Mouse (Mus musculus) left cerebral cortex, postnatal 36 days (tissue): Measurements from ENCODE around the gene Gm49318. TPM values are rescaled to one million over a fixed set of nuclear protein-coding genes. Genes with fewer than 3 reads are reported as not detected.

Experiments
- DNase-seq, 2 experiments: peaks; one replicate each; pipeline ENCODE4 v3.0.0; 2021 to 2022; ENCODE audit warnings: low spot score in 2 of 2, mixed read lengths in 1 of 2
- intact Hi-C: fragments of 180-260 bp; cut with DNase I; formaldehyde crosslinking; loops from one replicate; pipeline ENCODE4 v1.15.1; 2025
- total RNA-seq, 2 experiments: library from RNA; stranded (reverse); gene quantifications; 2 replicates each; pipeline ENCODE4 v1.2.3; 2021

The Gm49318 gene
- 1 to 10 TPM; 3.0 to 5.5 TPM for total RNA-seq

DNA sequence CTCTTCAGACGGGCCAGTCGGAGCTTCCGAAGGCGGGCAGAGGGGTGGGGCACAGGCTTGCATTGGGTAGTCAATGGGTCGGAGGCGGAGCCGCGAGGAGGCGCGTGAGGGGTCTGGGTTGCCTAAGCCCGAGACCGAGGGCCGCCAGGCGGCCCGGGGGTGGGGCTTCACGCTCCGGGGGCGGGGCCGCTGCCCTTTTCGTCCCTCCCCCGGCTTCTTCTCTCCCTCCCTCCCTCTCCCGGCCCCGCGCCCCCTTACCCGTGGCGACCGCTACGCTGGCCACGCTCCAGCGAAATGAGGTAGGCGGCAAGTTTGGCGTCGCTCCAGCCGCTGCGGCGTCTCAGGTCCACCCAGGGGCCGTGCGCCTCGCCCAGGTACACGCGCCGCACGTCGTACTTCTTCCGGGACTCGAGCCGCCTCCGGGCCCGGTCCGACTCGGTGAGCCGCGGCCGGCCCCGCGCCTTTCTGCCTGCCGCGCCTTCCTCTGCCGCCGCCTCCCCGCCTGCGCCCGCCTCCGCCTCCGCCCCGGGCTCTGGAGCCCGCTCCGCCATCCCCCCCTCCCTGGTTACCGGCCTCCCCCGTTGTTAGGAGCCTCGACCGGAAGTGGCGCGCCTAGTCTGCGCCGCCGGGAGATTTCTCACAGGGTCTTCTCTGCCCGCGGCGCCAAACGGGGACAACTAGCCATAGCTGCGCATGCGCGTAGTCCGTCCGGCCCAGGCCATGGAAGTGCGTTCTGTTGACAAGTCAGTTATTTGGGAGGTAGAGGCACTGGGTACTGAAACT lies at the start of gene Gm49318, which contains the start of gene Zfp653:
TSS of gene Gm49318 (minus strand) at position 469 of the 783 bp plus-strand sequence.
TSS of gene Zfp653 (minus strand) at position 586 of the 783 bp plus-strand sequence.
- intact Hi-C loops = loop anchor here (2.0 kb wide), 2 partner anchors 46 to 84 kb away; partner anchors contain the start of gene Elof1

DNA sequence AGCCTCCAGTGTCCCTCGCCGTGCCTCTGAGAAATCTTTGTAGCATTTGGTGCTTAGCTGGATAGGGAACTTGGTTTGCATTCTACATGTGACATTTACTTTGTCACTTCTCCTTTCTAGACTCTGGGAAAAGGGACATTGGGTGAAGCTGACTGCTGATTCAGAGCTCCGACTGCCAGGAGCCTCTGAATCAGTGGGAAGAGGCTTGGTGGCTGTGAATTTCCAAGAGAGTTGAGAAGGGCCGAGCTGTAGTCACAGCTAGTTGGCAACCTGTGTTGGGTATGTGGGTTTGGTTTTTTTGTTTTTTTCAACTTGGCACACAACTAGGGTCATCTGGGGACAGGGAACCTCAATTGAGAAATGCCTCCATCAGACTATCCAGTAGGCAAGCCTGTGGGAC lies 48.5 kb upstream of the Gm49318 start:
- intact Hi-C loops = no loop called here

More for the DNA sequence above, at the start of gene Gm49318, which contains the start of gene Zfp653:
- DNase-seq = peak; percentile 97 to 98

DNA sequence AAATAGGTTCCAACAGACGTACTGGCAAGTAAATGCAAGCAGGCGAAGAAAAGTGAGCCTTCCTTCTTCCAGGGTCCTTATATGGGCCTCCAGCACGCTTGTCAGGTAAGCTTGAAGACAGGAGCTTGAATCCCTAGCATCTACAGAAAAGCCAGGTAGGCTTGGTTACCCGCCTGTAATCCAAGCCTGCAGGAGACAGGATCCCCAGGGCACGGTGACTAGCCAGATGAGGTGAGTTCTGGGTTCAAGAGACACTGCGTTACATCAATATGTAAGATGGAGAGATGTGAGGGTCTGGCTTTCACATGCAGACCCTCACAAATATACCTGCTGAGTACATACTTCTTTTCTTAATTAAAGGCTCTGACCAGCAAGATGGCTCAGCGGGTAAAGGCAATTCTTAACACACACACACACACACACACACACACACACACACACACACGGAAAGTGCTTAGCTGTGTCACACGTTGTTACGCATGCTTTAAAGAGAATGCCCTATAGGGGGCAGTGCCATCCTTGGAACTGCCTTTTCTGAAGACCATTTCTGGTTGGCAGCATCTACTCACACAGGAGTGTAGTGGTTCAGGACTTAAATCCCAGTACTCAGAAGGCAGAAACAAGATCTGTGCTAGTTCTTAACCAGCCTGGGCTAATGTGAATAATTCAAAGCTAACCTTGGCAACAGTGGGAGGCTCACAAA lies 46.8 kb upstream of the Gm49318 start:
- intact Hi-C loops = loop anchor here (1.0 to 2.0 kb wide), 2 partner anchors 33 to 47 kb away; partner anchors contain the start of genes Ecsit, Gm49318 and Zfp653
- DNase-seq = peak; percentile 20 to 34

More for the DNA sequence above, 48.5 kb upstream of the Gm49318 start:
- peak; percentile 42 to 54 for DNase-seq

DNA sequence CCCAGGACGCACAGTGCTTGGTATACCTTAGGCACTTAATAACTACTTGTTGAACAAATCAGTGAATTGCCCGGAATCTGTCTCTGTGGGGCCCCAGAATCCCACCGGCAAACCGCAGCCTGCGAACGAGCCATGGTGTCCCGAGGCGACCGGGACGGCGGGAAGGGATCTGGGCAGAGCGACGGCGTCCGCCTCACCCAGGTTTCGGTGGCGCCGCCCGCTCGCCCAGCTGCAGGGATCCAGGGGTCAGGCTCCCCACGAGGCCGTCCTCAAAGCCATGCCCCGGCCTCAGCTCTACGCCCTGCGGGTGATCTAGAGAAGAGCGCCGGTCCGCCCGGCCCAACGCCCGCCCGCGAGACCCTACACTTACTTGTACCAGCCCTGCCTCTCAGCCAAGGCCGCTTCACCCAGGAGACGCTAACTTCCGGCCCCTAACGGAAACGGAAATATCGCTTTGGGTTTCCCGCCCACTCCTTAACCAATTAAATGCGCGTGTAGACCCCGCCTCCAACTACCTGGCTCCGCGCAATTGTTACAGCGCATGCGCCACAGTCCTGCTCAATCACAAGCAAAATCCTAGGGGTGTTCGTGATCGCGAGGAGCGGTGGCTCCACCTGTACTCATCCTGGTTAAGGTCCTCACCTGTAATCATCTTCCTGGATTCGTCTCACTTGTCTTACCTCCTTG lies 45.8 kb upstream of the Gm49318 start, which contains the start of gene Elof1:
TSS of gene Elof1 (minus strand) at position 433 of the 687 bp plus-strand sequence.
- DNase-seq = peak; percentile 92 to 95
- intact Hi-C loops = loop anchor here (1.0 to 2.0 kb wide), 2 partner anchors 32 to 46 kb away; partner anchors contain the start of genes Ecsit, Gm49318 and Zfp653

DNA sequence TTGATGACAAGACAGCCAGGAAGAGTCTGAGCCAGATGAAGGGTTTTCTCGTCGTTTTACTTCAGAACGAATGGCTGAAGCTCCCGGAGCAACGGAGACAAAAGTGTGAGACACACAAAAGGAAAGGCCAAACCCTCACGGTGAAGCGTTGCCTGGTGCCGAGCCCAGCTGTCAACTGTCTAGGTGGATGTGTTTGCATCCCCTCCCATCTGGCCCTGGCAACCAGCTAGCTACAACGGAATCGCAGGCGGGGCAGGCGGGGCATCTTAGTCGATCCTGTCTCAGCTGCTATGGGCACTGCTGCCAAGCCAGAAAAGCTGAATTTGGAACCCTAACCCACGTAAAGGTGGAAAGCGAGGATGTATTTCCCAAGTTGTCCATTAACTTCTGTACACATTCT lies 45.0 kb upstream of the Gm49318 start:
- intact Hi-C loops = loop anchor here (2.0 kb wide), 1 partner anchor 45 kb away; the partner anchor contains the start of genes Gm49318 and Zfp653
- DNase-seq = no peak

DNA sequence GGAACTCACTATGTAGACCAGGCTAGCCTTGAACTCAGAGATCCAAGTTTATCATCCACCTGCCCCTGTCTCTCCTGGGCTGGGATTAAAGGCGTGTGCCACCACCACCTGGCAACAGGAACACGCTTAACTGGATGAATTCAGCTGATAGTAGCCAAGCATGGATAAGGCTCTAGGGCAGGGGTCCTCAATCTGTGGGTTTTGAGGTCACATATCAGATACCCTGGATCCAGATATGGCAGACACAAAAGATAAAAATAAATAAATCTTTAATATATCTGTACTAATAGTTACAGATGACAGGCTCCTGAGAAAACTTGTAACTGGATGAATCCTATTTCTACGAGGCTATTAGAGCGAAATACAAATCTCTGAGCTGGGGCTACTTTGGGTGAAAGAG lies 44.6 kb upstream of the Gm49318 start:
- DNase-seq = no peak
- intact Hi-C loops = loop anchor here (2.0 kb wide), 1 partner anchor 45 kb away; the partner anchor contains the start of genes Gm49318 and Zfp653

DNA sequence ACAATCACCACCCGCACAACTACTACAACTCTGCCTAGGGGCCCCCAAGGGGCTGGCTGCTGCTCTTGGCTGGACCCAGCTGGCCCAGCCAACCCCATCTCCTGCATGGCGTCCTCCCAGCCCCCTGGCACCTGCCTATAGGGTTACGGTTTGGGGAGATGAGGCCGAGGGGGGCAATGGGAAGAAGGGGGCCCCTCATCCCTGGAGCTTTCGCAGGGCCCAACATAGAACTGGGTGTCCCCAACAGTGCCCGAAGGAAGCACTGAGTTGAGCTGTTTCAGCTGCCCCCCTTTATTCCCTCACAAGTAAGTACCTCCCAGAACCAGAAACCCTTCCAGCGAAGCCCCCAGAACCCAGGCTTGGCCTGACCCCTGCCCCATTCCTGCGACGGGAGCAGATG lies 37.1 kb upstream of the Gm49318 start:
- no peak for DNase-seq
- intact Hi-C loops = no loop called here

DNA sequence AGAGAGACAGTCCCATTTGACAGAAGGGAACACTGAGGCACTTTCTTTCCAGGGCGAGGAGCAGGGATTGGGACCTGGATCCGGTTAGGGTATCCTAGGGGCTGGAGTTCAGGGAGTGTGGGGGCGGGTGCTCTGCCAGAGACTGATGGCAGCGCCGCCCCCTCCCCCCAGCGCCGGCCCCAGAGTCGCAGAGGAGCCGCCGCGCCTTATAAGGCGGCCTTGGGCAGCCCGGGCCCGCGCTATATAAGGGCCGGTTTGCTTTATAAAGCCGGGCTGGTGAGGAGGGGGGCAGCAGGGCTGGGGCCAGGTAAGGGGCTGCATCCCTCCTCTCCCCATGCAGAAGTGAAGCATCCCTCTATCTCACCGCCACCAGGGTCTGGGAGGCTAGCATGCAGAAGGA lies 28.9 kb upstream of the Gm49318 start:
- intact Hi-C loops = loop anchor here (5.0 kb wide), 1 partner anchor 42 kb away; no protein-coding TSS in a partner anchor
- no peak for DNase-seq

DNA sequence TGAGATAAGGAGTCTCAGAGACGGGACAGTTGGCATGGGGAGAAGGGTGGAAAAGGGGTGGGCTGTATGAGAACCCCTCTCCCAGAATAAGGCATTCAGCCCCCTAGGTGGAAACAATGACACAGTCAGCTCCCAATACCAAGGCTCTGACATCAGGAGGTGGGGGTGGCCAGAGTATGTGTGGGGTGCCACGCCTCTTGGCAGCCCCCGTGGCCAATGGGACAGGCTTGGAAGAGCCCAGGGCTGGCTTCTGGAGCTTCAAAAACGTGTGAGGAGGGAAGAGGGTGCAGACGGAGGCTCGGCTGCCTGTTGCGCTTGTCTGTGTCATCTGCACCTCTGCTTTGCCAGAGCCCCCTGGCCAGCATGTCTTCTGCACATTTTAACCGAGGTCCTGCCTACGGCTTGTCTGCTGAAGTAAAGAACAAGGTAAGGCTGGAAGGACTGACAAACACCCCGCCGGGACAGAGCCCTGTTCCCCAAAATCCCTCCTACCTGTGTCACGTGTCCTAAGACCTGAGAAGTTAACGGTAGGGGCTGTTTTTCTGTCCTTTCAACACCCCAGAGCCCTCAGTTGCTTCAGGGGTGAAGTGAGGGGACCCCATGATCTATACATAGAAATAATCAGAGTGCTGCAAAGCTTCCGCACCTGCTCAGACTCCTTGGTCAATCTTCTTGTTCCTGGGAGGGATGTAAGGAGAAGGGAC lies 28.1 kb upstream of the Gm49318 start, which contains the start of gene Cnn1:
TSS of gene Cnn1 (plus strand) at position 224 of the 704 bp plus-strand sequence.
- intact Hi-C loops = loop anchor here (5.0 kb wide), 1 partner anchor 43 kb away; no protein-coding TSS in a partner anchor
- DNase-seq = no peak

DNA sequence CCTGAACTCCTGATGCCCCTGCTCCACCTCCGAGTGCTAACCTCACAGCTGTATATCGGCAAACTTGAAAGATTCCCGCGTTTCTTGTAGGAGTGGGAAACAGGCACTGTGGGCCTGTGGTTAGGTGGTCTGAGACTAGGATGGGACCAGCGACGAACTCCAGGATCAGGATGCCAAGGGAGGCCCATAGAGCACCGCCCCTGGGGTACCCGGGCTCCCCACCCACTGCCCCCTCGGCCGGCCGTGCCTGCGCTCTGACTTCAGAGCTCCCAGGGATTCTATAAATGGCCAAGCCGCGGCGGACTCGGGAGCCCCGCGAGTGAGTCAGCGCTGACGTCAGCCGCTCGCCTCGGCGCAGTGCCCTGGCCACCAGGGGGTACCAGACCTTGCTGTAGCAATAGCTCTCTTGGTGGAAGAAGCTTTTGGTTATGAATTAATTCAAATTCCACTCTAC lies 24.8 kb upstream of the Gm49318 start:
- intact Hi-C loops = loop anchor here (5.0 kb wide), 1 partner anchor 46 kb away; no protein-coding TSS in a partner anchor
- DNase-seq = peak; percentile 61 to 76

DNA sequence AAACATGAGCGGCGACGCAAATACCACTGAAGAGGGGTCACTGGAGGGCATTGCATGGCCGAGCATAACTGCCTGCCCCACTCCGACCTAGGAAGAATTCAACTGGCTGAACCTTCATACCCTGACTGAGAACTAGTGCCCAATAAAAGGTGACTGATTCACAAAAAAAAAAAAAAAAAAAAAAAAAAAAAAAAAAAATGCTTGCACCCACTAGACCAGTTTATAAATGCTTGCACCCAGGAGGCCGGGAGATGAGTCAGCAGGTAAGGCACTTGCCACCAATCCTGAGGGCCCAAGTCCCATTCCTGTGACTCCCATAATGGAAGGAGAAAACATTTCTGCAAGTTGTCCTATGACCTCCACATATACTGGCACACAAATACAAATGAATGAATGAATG lies 21.7 kb upstream of the Gm49318 start:
- intact Hi-C loops = no loop called here
- DNase-seq = no peak

DNA sequence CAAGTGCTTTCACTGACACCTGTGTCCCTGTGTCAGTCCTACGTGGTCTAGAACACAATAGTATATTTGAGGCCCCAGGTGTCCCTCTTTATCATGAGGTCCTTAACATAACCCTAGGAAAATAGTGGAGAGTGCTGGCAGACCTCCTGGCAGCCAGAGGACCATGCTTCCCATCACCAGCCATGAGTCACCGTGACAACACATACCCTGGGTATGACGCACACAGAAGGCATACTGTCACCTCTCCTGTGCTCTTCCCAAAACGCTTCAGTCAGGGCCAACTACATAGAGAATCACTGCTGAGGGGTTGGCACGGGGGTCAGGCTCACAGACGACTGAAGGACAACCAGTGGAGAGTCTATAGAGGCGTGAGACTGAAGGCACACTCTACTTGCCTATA lies 18.9 kb upstream of the Gm49318 start:
- intact Hi-C loops = no loop called here
- no peak for DNase-seq

DNA sequence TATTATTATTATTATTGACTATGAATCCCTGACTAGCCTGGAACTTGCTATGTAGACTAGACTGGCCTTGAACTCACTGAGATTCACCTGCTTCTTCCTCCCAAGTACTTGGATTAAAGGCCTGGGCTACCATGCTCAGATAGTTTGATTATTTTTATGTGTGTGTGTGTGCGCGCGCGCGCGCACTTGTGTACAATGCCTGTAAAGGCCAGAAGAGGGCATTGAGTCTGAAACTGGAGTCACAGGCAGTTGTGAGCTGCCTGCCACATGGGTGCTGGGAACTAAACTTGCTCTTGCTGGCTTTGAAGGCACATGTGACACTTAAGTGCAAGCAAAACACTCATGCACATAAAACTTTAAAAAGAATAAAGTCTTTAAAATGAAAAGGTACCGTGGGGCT lies 18.2 kb upstream of the Gm49318 start:
- intact Hi-C loops = no loop called here
- DNase-seq = no peak

DNA sequence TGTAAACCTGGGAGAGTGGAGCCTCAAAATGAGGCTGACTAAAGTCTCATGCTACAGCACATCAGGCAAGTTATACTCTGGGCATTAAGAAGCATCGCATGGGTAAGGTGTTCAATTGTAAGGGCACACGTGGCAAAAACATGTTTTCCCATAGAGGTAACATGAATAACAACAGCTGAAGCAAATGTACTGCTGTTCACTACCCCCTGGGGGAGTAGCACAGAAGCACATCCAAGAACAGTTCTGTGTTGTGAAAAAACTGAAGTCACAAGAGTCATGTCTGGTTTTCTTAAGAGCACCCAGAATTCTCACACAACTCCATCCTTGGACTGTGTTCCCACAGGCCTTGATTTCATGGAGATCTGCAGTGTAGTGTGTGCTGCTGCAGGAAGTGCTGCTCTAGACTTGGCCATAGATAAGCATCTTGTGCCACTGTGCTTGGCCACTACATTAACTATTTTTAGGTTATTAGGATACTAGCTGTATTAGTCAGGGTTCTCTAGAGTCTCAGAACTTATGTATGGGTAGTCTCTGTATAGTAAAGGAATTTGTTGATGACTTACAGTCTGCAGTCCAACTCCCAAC lies 16.1 kb upstream of the Gm49318 start:
- intact Hi-C loops = no loop called here

DNA sequence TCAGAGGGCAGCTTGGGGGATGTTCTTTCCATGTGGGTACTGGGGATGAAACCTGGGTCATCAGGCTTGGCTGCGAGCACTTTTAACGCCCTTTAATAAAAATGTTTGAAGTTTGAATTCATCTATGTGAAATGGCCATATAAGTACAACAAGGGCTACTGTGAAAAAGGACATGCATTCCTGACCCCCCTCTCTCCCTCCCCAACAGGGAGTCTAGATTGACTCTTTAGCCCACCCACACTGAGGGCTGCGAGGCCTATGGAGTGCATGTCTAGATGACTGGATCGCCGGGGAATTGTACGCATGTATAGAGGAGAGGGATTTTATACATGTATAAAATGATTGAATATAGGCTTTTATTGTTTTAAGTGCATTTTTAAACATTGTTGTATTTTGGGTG lies 15.0 kb upstream of the Gm49318 start:
- intact Hi-C loops = no loop called here

More for the DNA sequence above, 16.1 kb upstream of the Gm49318 start:
- no peak for DNase-seq

DNA sequence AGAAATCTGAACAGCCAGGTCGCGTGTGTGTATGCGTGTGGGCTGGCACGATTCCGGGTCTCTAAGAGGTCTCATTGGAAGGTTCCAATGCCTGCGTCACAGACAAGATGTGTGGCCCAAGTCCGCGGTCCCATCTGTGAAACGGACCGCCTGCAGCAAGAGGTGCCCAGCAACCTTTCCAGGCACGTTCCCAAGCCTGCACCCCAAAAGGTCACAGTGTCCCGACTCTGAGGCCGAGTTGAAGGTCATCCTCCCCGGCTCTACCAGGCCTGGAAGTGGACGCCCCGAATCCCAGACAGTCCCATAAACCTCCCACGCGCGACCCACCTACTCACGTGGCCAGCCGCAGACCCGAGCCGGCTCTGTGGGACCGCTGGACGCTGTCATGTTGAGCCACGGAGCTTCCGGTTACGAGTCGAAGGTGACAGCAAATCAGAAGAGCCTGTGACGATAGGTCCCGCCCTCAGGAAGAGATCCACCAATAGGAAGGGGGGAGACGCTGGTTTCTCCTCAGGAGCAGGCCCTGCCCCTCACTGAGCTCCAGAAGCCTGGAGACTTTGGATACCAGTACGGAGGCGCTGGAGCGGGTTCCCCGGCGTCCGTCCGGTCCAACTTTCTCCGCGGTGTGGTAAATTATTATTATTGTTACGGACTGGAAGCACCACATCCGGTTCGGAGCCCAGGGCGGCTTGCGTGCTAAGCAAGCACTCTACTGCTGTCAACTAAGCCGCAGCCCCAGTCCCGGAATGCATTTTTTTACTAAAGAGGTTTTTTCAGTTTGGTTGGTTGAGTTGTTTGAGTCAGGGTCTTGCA lies 14.2 kb upstream of the Gm49318 start, which contains the start of gene Ecsit:
TSS of gene Ecsit (minus strand) at position 417 of the 813 bp plus-strand sequence.
- DNase-seq = peak; percentile 91 to 96
- intact Hi-C loops = loop anchor here (1.0 kb wide), 1 partner anchor 32 kb away; the partner anchor contains the start of gene Elof1

More for the DNA sequence above, 15.0 kb upstream of the Gm49318 start:
- DNase-seq = no peak

DNA sequence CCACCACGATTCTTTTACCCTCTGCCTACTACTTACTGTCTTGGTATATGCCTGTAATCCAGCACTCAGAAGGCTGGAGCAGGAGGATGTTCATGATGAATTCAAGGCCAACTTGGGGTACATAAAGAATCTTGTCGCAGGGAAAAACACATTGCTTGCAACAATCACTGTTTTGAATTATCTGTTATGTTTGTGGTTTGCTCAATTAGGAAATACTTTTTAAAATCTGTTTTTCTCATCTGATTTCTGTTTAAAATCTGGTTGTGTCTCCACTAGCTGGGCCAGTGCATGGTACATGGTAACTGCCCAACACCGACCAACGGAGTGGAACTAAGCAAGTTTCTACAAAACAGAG lies 13.6 kb upstream of the Gm49318 start:
- DNase-seq = no peak
- intact Hi-C loops = loop anchor here (1.0 kb wide), 1 partner anchor 33 kb away; the partner anchor contains the start of gene Elof1
